Mouse (Mus musculus) embryonic facial prominence, embryonic 14.5 days (tissue): ENCODE data around the gene Plce1. TPM values are rescaled to one million over a fixed set of nuclear protein-coding genes. Genes with fewer than 3 reads are reported as not detected.

Experiments used
- ATAC-seq: fragments of 200-750 bp; cut with Nextera tagmentation; 2 replicates; pipeline ENCODE4 v1.8.0; 2017; ENCODE audit warnings: low read depth, moderate number of reproducible peaks, moderate TSS enrichment
- DNase-seq: peaks from one replicate; pipeline ENCODE4 v3.0.0-alpha.2; 2015; ENCODE audit warnings: low spot score
- H3K27ac ChIP-seq: fragments of 300-500 bp; sonication (generic); replicated peaks from 2 replicates; pipeline ENCODE4 v1.5.1; 2014; ENCODE audit warnings: low read depth, mild to moderate bottlenecking, low read length, moderate library complexity
- H3K27me3 ChIP-seq: fragments of 300-500 bp; sonication (generic); replicated peaks from 2 replicates; pipeline ENCODE4 v1.6.1; 2014; ENCODE audit warnings: low read length; ENCODE audit not compliant: control insufficient read depth, insufficient read depth
- H3K36me3 ChIP-seq: fragments of 300-500 bp; sonication (generic); 2 replicates; pipeline ENCODE4 v1.6.1; 2014; ENCODE audit warnings: low read length, mixed read lengths; ENCODE audit not compliant: control insufficient read depth, insufficient read depth
- H3K4me1 ChIP-seq: fragments of 300-500 bp; sonication (generic); 2 replicates; pipeline ENCODE4 v1.6.1; 2014; ENCODE audit warnings: antibody characterized with exemption, low read length; ENCODE audit not compliant: control insufficient read depth, insufficient read depth
- H3K4me2 ChIP-seq: fragments of 300-500 bp; sonication (generic); 2 replicates; pipeline ENCODE4 v1.6.1; 2014; ENCODE audit warnings: low read depth, mild to moderate bottlenecking, low read length, moderate library complexity, mixed read lengths
- H3K4me3 ChIP-seq: fragments of 300-500 bp; sonication (generic); 2 replicates; pipeline ENCODE4 v1.5.1; 2014; ENCODE audit warnings: low read depth, mild to moderate bottlenecking, low read length
- H3K9ac ChIP-seq: fragments of 300-500 bp; sonication (generic); 2 replicates; pipeline ENCODE4 v1.6.1; 2014; ENCODE audit warnings: low read depth, mild to moderate bottlenecking, low read length, moderate library complexity, mixed read lengths
- H3K9me3 ChIP-seq: fragments of 300-500 bp; sonication (generic); 2 replicates; pipeline ENCODE4 v1.6.1; 2016; ENCODE audit warnings: low read length; ENCODE audit not compliant: control insufficient read depth
- WGBS: fragments of 180-500 bp; shearing (Covaris S2); extraction: QIAGEN DNeasy Blood & Tissue Kit; methylation state at CpG from one replicate; pipeline ENCODE4 v1.1.7; 2014; 5-methylcytosine and 5-hydroxymethylcytosine counted together
- polyA plus RNA-seq: library from polyadenylated mRNA; unstranded; fragments of >200 nt; fragmentation: Nextera tagmentation; extraction: Ambion mirVana; gene quantifications from 2 replicates; pipeline ENCODE4 v1.2.1, GENCODE M21; 2014

The Plce1 gene
- polyA plus RNA-seq, 1 experiment from 2014 or later = 10.8 TPM

GRCm38 (mm10) chr19:38705244-38705643 is 224.3 kb downstream of the Plce1 start:
- 85% methylated on average over 11 of the region's 11 CpGs for WGBS
- DNase-seq (no peak), ATAC-seq (no peak)
- no peak overlapping the region for H3K9ac ChIP-seq
- H3K4me3 ChIP-seq = no peak overlapping the region
- no peaks in the 10 kb centered on the region for H3K36me3 ChIP-seq
- H3K9me3 ChIP-seq = no peaks in the 10 kb centered on the region
- no peak overlapping the region for H3K4me2 ChIP-seq
- H3K27ac ChIP-seq = no peak overlapping the region
- H3K27me3 ChIP-seq = no peaks in the 10 kb centered on the region
- H3K4me1 ChIP-seq = no peaks in the 10 kb centered on the region

- H3K4me2 ChIP-seq = no peak overlapping the region
- H3K27me3 ChIP-seq = no peaks in the 10 kb centered on the region
- no peaks in the 10 kb centered on the region for H3K9me3 ChIP-seq
- 80% methylated on average over 5 of the region's 6 CpGs for WGBS
- no peak overlapping the region for H3K9ac ChIP-seq
- DNase-seq = no peak
- no peak for ATAC-seq
- H3K4me1 ChIP-seq = no peaks in the 10 kb centered on the region
- H3K36me3 ChIP-seq = no peaks in the 10 kb centered on the region
- no peak overlapping the region for H3K4me3 ChIP-seq
- H3K27ac ChIP-seq = no peak overlapping the region
Observed at GRCm38 (mm10) chr19:38706449-38706848, 225.5 kb downstream of the Plce1 start.

GRCm38 (mm10) chr19:38709376-38709775 is 228.5 kb downstream of the Plce1 start:
- ATAC-seq (no peak), DNase-seq (no peak)
- H3K36me3 ChIP-seq = no peaks in the 10 kb centered on the region
- WGBS = 81% methylated on average over 2 of the region's 2 CpGs
- no peaks in the 10 kb centered on the region for H3K9me3 ChIP-seq
- no peaks in the 10 kb centered on the region for H3K4me1 ChIP-seq
- no peak overlapping the region for H3K27ac ChIP-seq
- no peak overlapping the region for H3K4me3 ChIP-seq
- H3K9ac ChIP-seq = no peak overlapping the region
- no peaks in the 10 kb centered on the region for H3K27me3 ChIP-seq
- no peak overlapping the region for H3K4me2 ChIP-seq

- WGBS = 93% methylated on average over 4 of the region's 4 CpGs
- DNase-seq (no peak), ATAC-seq (no peak)
- no peak overlapping the region for H3K9ac ChIP-seq
- no peaks in the 10 kb centered on the region for H3K36me3 ChIP-seq
- no peaks in the 10 kb centered on the region for H3K9me3 ChIP-seq
- H3K4me1 ChIP-seq = no peaks in the 10 kb centered on the region
- H3K4me3 ChIP-seq = no peak overlapping the region
- H3K27me3 ChIP-seq = no peaks in the 10 kb centered on the region
- no peak overlapping the region for H3K27ac ChIP-seq
- no peak overlapping the region for H3K4me2 ChIP-seq
Observed at GRCm38 (mm10) chr19:38721808-38722207, 240.9 kb downstream of the Plce1 start.

- Histone ChIP-seq H3K4me2 (no peak overlapping the region), H3K4me1 (no peaks in the 10 kb centered on the region), H3K9me3 (no peaks in the 10 kb centered on the region), H3K27me3 (no peaks in the 10 kb centered on the region), H3K27ac (no peak overlapping the region), H3K9ac (no peak overlapping the region), H3K4me3 (no peak overlapping the region), H3K36me3 (no peaks in the 10 kb centered on the region)
- ATAC-seq (no peak), DNase-seq (no peak)
- WGBS = 85% methylated on average over 6 of the region's 6 CpGs
Observed at GRCm38 (mm10) chr19:38722982-38723381, 242.1 kb downstream of the Plce1 start.

- no peaks in the 10 kb centered on the region for H3K9me3 ChIP-seq
- no peak overlapping the region for H3K27ac ChIP-seq
- H3K36me3 ChIP-seq = no peaks in the 10 kb centered on the region
- ATAC-seq (no peak), DNase-seq (peak; percentile 63)
- no peak overlapping the region for H3K9ac ChIP-seq
- H3K4me1 ChIP-seq = no peaks in the 10 kb centered on the region
- H3K27me3 ChIP-seq = no peaks in the 10 kb centered on the region
- H3K4me3 ChIP-seq = no peak overlapping the region
- no peak overlapping the region for H3K4me2 ChIP-seq
- 50% methylated on average over 5 of the region's 5 CpGs for WGBS
Observed at GRCm38 (mm10) chr19:38723969-38724368, 243.1 kb downstream of the Plce1 start.

- no peak for ATAC-seq
- WGBS = 69% methylated on average over 6 of the region's 6 CpGs
- H3K9ac ChIP-seq = no peak overlapping the region
Observed at GRCm38 (mm10) chr19:38728842-38729241, 247.9 kb downstream of the Plce1 start.

GRCm38 (mm10) chr19:38729264-38729663 is 248.4 kb downstream of the Plce1 start:
- 34% methylated on average over 3 of the region's 3 CpGs for WGBS

More at GRCm38 (mm10) chr19:38728842-38729241, 247.9 kb downstream of the Plce1 start:
- Histone ChIP-seq H3K27ac (no peak overlapping the region), H3K4me2 (no peak overlapping the region), H3K9me3 (peaks cover 6% of the 10 kb centered on the region; the same call in 1 of the 2 replicates), H3K4me3 (no peak overlapping the region), H3K27me3 (no peaks in the 10 kb centered on the region), H3K4me1 (no peaks in the 10 kb centered on the region), H3K36me3 (no peaks in the 10 kb centered on the region)
- no peak for DNase-seq

GRCm38 (mm10) chr19:38744546-38744945 is 263.6 kb downstream of the Plce1 start:
- WGBS = 50% methylated on average over 8 of the region's 8 CpGs
- ATAC-seq = no peak
- H3K9me3 ChIP-seq = no peaks in the 10 kb centered on the region

More at GRCm38 (mm10) chr19:38729264-38729663, 248.4 kb downstream of the Plce1 start:
- ATAC-seq (no peak), DNase-seq (no peak)
- H3K36me3 ChIP-seq = no peaks in the 10 kb centered on the region
- H3K4me3 ChIP-seq = no peak overlapping the region
- H3K4me2 ChIP-seq = no peak overlapping the region
- H3K27me3 ChIP-seq = no peaks in the 10 kb centered on the region
- no peak overlapping the region for H3K9ac ChIP-seq
- H3K27ac ChIP-seq = no peak overlapping the region
- H3K4me1 ChIP-seq = no peaks in the 10 kb centered on the region
- H3K9me3 ChIP-seq = peaks cover 9% of the 10 kb centered on the region

More at GRCm38 (mm10) chr19:38744546-38744945, 263.6 kb downstream of the Plce1 start:
- no peak overlapping the region for H3K27ac ChIP-seq
- H3K4me1 ChIP-seq = peaks cover 26% of the 10 kb centered on the region
- no peak overlapping the region for H3K9ac ChIP-seq
- no peaks in the 10 kb centered on the region for H3K27me3 ChIP-seq
- H3K36me3 ChIP-seq = no peaks in the 10 kb centered on the region
- no peak overlapping the region for H3K4me3 ChIP-seq
- no peak overlapping the region for H3K4me2 ChIP-seq
- DNase-seq = peak; percentile 56
